Mouse (Mus musculus): ENCODE measurements around the gene Cldn13.

- TF ChIP-seq CTCF (conservative IDR thresholded peaks at IDR 0.05; ENCODE audit: low read length) (no peak), NANOG (IDR thresholded peaks at IDR 0.05; ENCODE audit: borderline replicate concordance, low read length) (no peak)
Observed at GRCm38 (mm10) chr5:134915311-134915710, at the start of gene Cldn13.
